Mouse (Mus musculus): Measurements from ENCODE around the gene Repin1. TPM values are rescaled to one million over a fixed set of nuclear protein-coding genes. Genes with fewer than 3 reads are reported as not detected.

The Repin1 gene
- total and polyA plus RNA-seq, 3 experiments, result not detected

DNA sequence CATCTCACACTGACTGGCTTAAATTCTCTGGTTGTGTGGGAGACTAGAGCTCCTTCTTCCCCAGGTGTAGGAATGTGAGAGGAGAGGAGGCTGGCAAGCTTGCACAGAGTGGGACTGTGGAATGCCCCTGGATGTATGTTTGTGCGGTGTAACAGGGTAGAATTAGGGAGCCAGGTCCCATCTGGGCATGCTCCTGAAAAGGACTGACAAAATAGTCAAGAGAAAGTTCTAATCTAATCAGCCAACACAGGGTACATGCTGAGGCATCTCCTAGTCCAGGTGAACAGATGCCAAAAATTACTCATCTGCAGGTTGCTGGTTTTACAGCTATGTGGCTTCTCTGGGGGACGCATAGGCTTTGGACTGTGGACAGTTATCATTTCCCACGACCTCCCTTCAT is 37.7 kb upstream of the Repin1 start:
- DNase-seq (ENCODE audit: low read depth, low spot score), result no peak
- no peaks in the 10 kb centered on the region for H3K9me3 ChIP-seq (replicated peaks; ENCODE audit: insufficient read depth, low read length)
- TF ChIP-seq ZNF384 (IDR thresholded peaks at IDR 0.05; ENCODE audit: low read depth, low read length) (no peak), HCFC1 (IDR thresholded peaks at IDR 0.05; ENCODE audit: low read depth, low read length) (no peak), NRF1 (IDR thresholded peaks at IDR 0.05; ENCODE audit: insufficient read depth, low read depth, low read length, poor library complexity, severe bottlenecking) (no peak), ETS1 (IDR thresholded peaks at IDR 0.05; ENCODE audit: low read depth, low read length) (no peak), GABPA (IDR thresholded peaks at IDR 0.05; ENCODE audit: low read depth, low read length) (no peak), ZKSCAN1 (IDR thresholded peaks at IDR 0.05; ENCODE audit: low read depth, low read length) (no peak), ELF1 (IDR thresholded peaks at IDR 0.05; ENCODE audit: low read depth, low read length) (no peak), MAFK (IDR thresholded peaks at IDR 0.05; ENCODE audit: borderline replicate concordance, low read depth, low read length) (no peak), GATA1 (IDR thresholded peaks at IDR 0.05; ENCODE audit: low read depth, low read length) (no peak), RCOR1 (IDR thresholded peaks at IDR 0.05; ENCODE audit: low read depth, low read length) (no peak), POLR2A (IDR thresholded peaks at IDR 0.05; ENCODE audit: control insufficient read depth in 1 of 2, insufficient read depth in 1 of 2, low read depth in 1 of 2, low read length in 2 of 2, poor library complexity in 1 of 2) (no peak), NELFE (IDR thresholded peaks at IDR 0.05; ENCODE audit: low read depth, low read length) (no peak), EP300 (IDR thresholded peaks at IDR 0.05; ENCODE audit: low read depth in 1 of 2, low read length in 2 of 2) (no peak)
- no peak overlapping the region for H3K27ac ChIP-seq (ENCODE audit: control insufficient read depth, low read depth, low read length)
- H3K27me3 ChIP-seq (ENCODE audit: control insufficient read depth in 1 of 2, insufficient read depth in 2 of 2, low read length in 2 of 2), result no peaks in the 10 kb centered on the region
- H3K79me2 ChIP-seq (ENCODE audit: control insufficient read depth, insufficient read depth, low read length, poor library complexity), result no peaks in the 10 kb centered on the region
- H3K4me3 ChIP-seq (ENCODE audit: control insufficient read depth in 1 of 2, insufficient read depth in 1 of 2, low read depth in 2 of 2, low read length in 2 of 2), result no peak overlapping the region
- no peak overlapping the region for H3K9ac ChIP-seq (ENCODE audit: control insufficient read depth, low read depth, low read length, poor library complexity, severe bottlenecking)
- no peaks in the 10 kb centered on the region for H3K36me3 ChIP-seq (ENCODE audit: control insufficient read depth in 1 of 2, insufficient read depth in 2 of 2, low read length in 2 of 2)
- no peaks in the 10 kb centered on the region for H3K4me1 ChIP-seq (ENCODE audit: control insufficient read depth in 1 of 2, insufficient read depth in 2 of 2, low read length in 2 of 2)

DNA sequence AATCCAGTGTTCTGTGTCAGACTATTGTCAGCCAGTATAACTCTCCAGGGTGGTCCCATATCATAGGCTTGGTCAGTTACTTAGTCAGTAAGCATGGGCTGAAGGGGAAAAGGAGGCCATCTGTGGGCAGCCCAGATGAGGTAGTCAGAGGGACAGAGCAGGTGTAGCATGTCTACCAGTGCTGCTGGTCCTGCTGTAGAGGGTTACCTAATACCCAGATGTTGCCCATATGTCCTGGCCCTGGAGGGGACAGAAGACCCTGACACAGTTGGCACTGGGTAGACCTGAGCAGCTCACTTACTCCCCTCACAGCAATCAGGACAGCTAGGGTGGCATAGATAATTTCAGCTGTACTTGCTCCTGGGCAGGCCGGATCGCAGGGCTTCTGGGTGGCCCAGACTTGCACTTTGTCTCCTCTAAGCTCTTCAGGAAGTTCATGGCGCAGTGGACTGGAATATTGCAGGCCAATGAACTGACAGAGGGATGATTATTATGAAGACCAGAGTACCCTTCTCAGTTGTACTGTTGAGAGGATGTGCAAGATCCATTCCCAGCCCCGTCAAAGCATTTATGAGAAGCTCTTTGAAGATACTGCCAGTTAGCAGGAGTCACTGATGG is 27.9 kb upstream of the Repin1 start:
- no peaks in the 10 kb centered on the region for H3K27me3 ChIP-seq (ENCODE audit: control insufficient read depth in 1 of 2, insufficient read depth in 2 of 2, low read length in 2 of 2)
- no peak overlapping the region for H3K27ac ChIP-seq (ENCODE audit: control insufficient read depth, low read depth, low read length)
- H3K4me1 ChIP-seq (ENCODE audit: control insufficient read depth in 1 of 2, insufficient read depth in 2 of 2, low read length in 2 of 2), result no peaks in the 10 kb centered on the region
- no peak for DNase-seq (ENCODE audit: low read depth, low spot score)
- H3K9ac ChIP-seq (ENCODE audit: control insufficient read depth, low read depth, low read length, poor library complexity, severe bottlenecking), result no peak overlapping the region
- H3K4me3 ChIP-seq (ENCODE audit: control insufficient read depth in 1 of 2, insufficient read depth in 1 of 2, low read depth in 2 of 2, low read length in 2 of 2), result no peak overlapping the region
- H3K36me3 ChIP-seq (ENCODE audit: control insufficient read depth in 1 of 2, insufficient read depth in 2 of 2, low read length in 2 of 2), result no peaks in the 10 kb centered on the region
- TF ChIP-seq ZKSCAN1 (IDR thresholded peaks at IDR 0.05; ENCODE audit: low read depth, low read length), result no peak
- TF ChIP-seq POLR2A (IDR thresholded peaks at IDR 0.05; ENCODE audit: control insufficient read depth in 1 of 2, insufficient read depth in 1 of 2, low read depth in 1 of 2, low read length in 2 of 2, poor library complexity in 1 of 2), result no peak
- no peak for TF ChIP-seq CHD2 (IDR thresholded peaks at IDR 0.05; ENCODE audit: low read length)
- H3K9me3 ChIP-seq (replicated peaks; ENCODE audit: insufficient read depth, low read length), result no peaks in the 10 kb centered on the region
- H3K79me2 ChIP-seq (ENCODE audit: control insufficient read depth, insufficient read depth, low read length, poor library complexity), result no peaks in the 10 kb centered on the region

DNA sequence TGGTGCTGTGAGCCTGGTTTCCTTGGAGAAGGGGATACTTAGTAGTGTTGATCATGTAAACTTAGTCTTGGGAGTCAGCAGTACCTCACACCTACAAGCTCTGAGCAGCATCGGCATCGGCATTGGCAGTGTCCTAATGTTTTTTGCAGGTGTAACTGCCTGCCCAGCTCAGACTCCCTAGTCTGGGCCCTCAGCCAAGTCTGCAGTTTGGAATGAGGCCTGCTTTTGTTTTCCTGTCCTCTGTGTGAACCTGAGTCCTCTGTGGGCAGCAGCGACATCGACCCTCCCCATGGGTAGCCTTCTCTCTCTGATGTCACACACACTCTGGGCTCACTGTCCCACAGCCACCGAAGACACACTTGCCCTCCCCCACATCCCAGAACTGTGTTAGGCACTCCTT is 27.4 kb upstream of the Repin1 start:
- Histone ChIP-seq H3K36me3 (ENCODE audit: control insufficient read depth in 1 of 2, insufficient read depth in 2 of 2, low read length in 2 of 2) (no peaks in the 10 kb centered on the region), H3K27me3 (ENCODE audit: control insufficient read depth in 1 of 2, insufficient read depth in 2 of 2, low read length in 2 of 2) (no peaks in the 10 kb centered on the region), H3K4me1 (ENCODE audit: control insufficient read depth in 1 of 2, insufficient read depth in 2 of 2, low read length in 2 of 2) (no peaks in the 10 kb centered on the region), H3K9me3 (replicated peaks; ENCODE audit: insufficient read depth, low read length) (no peaks in the 10 kb centered on the region), H3K79me2 (ENCODE audit: control insufficient read depth, insufficient read depth, low read length, poor library complexity) (no peaks in the 10 kb centered on the region), H3K9ac (ENCODE audit: control insufficient read depth, low read depth, low read length, poor library complexity, severe bottlenecking) (no peak overlapping the region), H3K27ac (ENCODE audit: control insufficient read depth, low read depth, low read length) (no peak overlapping the region), H3K4me3 (ENCODE audit: control insufficient read depth in 1 of 2, insufficient read depth in 1 of 2, low read depth in 2 of 2, low read length in 2 of 2) (no peak overlapping the region)
- no peak for DNase-seq (ENCODE audit: low read depth, low spot score)
- no peak for TF ChIP-seq MYC (IDR thresholded peaks at IDR 0.05; ENCODE audit: low read depth, low read length)
- TF ChIP-seq TCF12 (IDR thresholded peaks at IDR 0.05; ENCODE audit: low read depth, low read length), result no peak
- TF ChIP-seq ZNF384 (IDR thresholded peaks at IDR 0.05; ENCODE audit: low read depth, low read length), result no peak
- TF ChIP-seq CHD1 (IDR thresholded peaks at IDR 0.05; ENCODE audit: low read depth, low read length), result no peak
- no peak for TF ChIP-seq USF1 (IDR thresholded peaks at IDR 0.05; ENCODE audit: low read depth, low read length)
- no peak for TF ChIP-seq CTCF (IDR thresholded peaks at IDR 0.05 in 2 of 3, conservative IDR thresholded peaks at IDR 0.05 in 1 of 3; ENCODE audit: control insufficient read depth in 1 of 3, insufficient read depth in 1 of 3, low read depth in 2 of 3, low read length in 3 of 3, poor library complexity in 1 of 3, severe bottlenecking in 1 of 3)
- TF ChIP-seq POLR2AphosphoS5 (IDR thresholded peaks at IDR 0.05; ENCODE audit: borderline replicate concordance, low read depth, low read length), result no peak
- no peak for TF ChIP-seq NELFE (IDR thresholded peaks at IDR 0.05; ENCODE audit: low read depth, low read length)
- TF ChIP-seq EP300 (IDR thresholded peaks at IDR 0.05; ENCODE audit: low read depth in 1 of 2, low read length in 2 of 2), result no peak
- TF ChIP-seq POLR2A (IDR thresholded peaks at IDR 0.05; ENCODE audit: control insufficient read depth in 1 of 2, insufficient read depth in 1 of 2, low read depth in 1 of 2, low read length in 2 of 2, poor library complexity in 1 of 2), result no peak
